Mouse (Mus musculus): ENCODE data around the gene Nprl3. TPM values are rescaled to one million over a fixed set of nuclear protein-coding genes. Genes with fewer than 3 reads are reported as not detected.

The Nprl3 gene
- polyA plus RNA-seq, 1 experiment from 2014 or later, result 28.0 TPM

GRCm38 (mm10) chr11:32222570-32223194 is 44.8 kb downstream of the Nprl3 start:
- Histone ChIP-seq H3K4me1 (replicated peaks; ENCODE audit: control insufficient read depth, insufficient read depth, low read length) (peaks cover 57% of the 10 kb centered on the region), H3K36me3 (ENCODE audit: control insufficient read depth, insufficient read depth, low read length) (0 out of 2 replicates have a peak, but pooled peaks cover 7% of the 10 kb centered on the region), H3K9ac (ENCODE audit: low read length) (peak overlapping the region; percentile 97), H3K27me3 (replicated peaks; ENCODE audit: control insufficient read depth, insufficient read depth, low read length) (no peaks in the 10 kb centered on the region), H3K4me2 (ENCODE audit: low read length) (peak overlapping the region; percentile 74), H3K27ac (ENCODE audit: low read depth) (peak overlapping the region; percentile 98), H3K9me3 (ENCODE audit: control insufficient read depth, low read length) (no peaks in the 10 kb centered on the region), H3K4me3 (ENCODE audit: low read depth, low read length) (peak overlapping the region; percentile 88)
- no peak for ATAC-seq (replicated peaks; ENCODE audit: low FRiP score, low TSS enrichment, low read depth)
- DNase-seq (ENCODE audit: low spot score), result peak; percentile 74
- WGBS, result 5% methylated on average over 21 of the region's 21 CpGs

- no peaks in the 10 kb centered on the region for H3K27me3 ChIP-seq (replicated peaks; ENCODE audit: control insufficient read depth, insufficient read depth, low read length)
- H3K9ac ChIP-seq (ENCODE audit: low read length), result peak within 1 kb of the TSS; percentile 97
- H3K36me3 ChIP-seq (ENCODE audit: control insufficient read depth, insufficient read depth, low read length), result 0 out of 2 replicates have a peak, but pooled peaks cover 7% of the 10 kb centered on the region
- WGBS, result under 1% methylated on average over 61 of the region's 72 CpGs
- peak; percentile 82 for DNase-seq (ENCODE audit: low spot score)
- no peaks in the 10 kb centered on the region for H3K9me3 ChIP-seq (ENCODE audit: control insufficient read depth, low read length)
- H3K4me2 ChIP-seq (ENCODE audit: low read length), result peak within 1 kb of the TSS; percentile 74
- H3K27ac ChIP-seq (ENCODE audit: low read depth), result peak within 1 kb of the TSS; percentile 98
- H3K4me1 ChIP-seq (replicated peaks; ENCODE audit: control insufficient read depth, insufficient read depth, low read length), result peaks cover 55% of the 10 kb centered on the region
- ATAC-seq (replicated peaks; ENCODE audit: low FRiP score, low TSS enrichment, low read depth), result peak; percentile 56
- H3K4me3 ChIP-seq (ENCODE audit: low read depth, low read length), result peak within 1 kb of the TSS; percentile 88
Observed at GRCm38 (mm10) chr11:32221951-32222409, 45.5 kb downstream of the Nprl3 start, which contains the start of gene Rhbdf1. Gene Rhbdf1 (minus strand): TSS chr11:32222300.

GRCm38 (mm10) chr11:32221225-32221950 is 46.1 kb downstream of the Nprl3 start:
- H3K4me3 ChIP-seq (ENCODE audit: low read depth, low read length), result peak overlapping the region; percentile 88
- no peaks in the 10 kb centered on the region for H3K9me3 ChIP-seq (ENCODE audit: control insufficient read depth, low read length)
- peak overlapping the region; percentile 98 for H3K27ac ChIP-seq (ENCODE audit: low read depth)
- H3K4me2 ChIP-seq (ENCODE audit: low read length), result peak overlapping the region; percentile 74
- 0 out of 2 replicates have a peak, but pooled peaks cover 7% of the 10 kb centered on the region for H3K36me3 ChIP-seq (ENCODE audit: control insufficient read depth, insufficient read depth, low read length)
- H3K27me3 ChIP-seq (replicated peaks; ENCODE audit: control insufficient read depth, insufficient read depth, low read length), result no peaks in the 10 kb centered on the region
- peak overlapping the region; percentile 97 for H3K9ac ChIP-seq (ENCODE audit: low read length)
- ATAC-seq (replicated peaks; ENCODE audit: low FRiP score, low TSS enrichment, low read depth) (peak; percentile 79), DNase-seq (ENCODE audit: low spot score) (peak; percentile 89)
- WGBS, result under 1% methylated on average over 46 of the region's 46 CpGs
- peaks cover 54% of the 10 kb centered on the region for H3K4me1 ChIP-seq (replicated peaks; ENCODE audit: control insufficient read depth, insufficient read depth, low read length)

- ATAC-seq (replicated peaks; ENCODE audit: low FRiP score, low TSS enrichment, low read depth) (no peak; the same call in 1 of the 2 replicates), DNase-seq (ENCODE audit: low spot score) (no peak)
- Histone ChIP-seq H3K9ac (ENCODE audit: low read length) (peak overlapping the region; percentile 97), H3K27me3 (replicated peaks; ENCODE audit: control insufficient read depth, insufficient read depth, low read length) (no peaks in the 10 kb centered on the region), H3K4me2 (ENCODE audit: low read length) (peak overlapping the region; percentile 74), H3K27ac (ENCODE audit: low read depth) (peak overlapping the region; percentile 98), H3K4me1 (replicated peaks; ENCODE audit: control insufficient read depth, insufficient read depth, low read length) (peaks cover 49% of the 10 kb centered on the region), H3K9me3 (ENCODE audit: control insufficient read depth, low read length) (no peaks in the 10 kb centered on the region), H3K36me3 (ENCODE audit: control insufficient read depth, insufficient read depth, low read length) (peaks cover 14% of the 10 kb centered on the region), H3K4me3 (ENCODE audit: low read depth, low read length) (peak overlapping the region; percentile 88)
- 29% methylated on average over 10 of the region's 10 CpGs for WGBS
Observed at GRCm38 (mm10) chr11:32220607-32221224, 46.8 kb downstream of the Nprl3 start.

- Histone ChIP-seq H3K4me2 (ENCODE audit: low read length) (no peak overlapping the region), H3K27ac (ENCODE audit: low read depth) (no peak overlapping the region), H3K4me3 (ENCODE audit: low read depth, low read length) (no peak overlapping the region), H3K4me1 (replicated peaks; ENCODE audit: control insufficient read depth, insufficient read depth, low read length) (peaks cover 34% of the 10 kb centered on the region), H3K9ac (ENCODE audit: low read length) (no peak overlapping the region), H3K27me3 (replicated peaks; ENCODE audit: control insufficient read depth, insufficient read depth, low read length) (no peaks in the 10 kb centered on the region), H3K36me3 (ENCODE audit: control insufficient read depth, insufficient read depth, low read length) (peaks cover 28% of the 10 kb centered on the region), H3K9me3 (ENCODE audit: control insufficient read depth, low read length) (no peaks in the 10 kb centered on the region)
- 85% methylated on average over 10 of the region's 10 CpGs for WGBS
- ATAC-seq (replicated peaks; ENCODE audit: low FRiP score, low TSS enrichment, low read depth) (no peak), DNase-seq (ENCODE audit: low spot score) (no peak)
Observed at GRCm38 (mm10) chr11:32219287-32219686, 48.2 kb downstream of the Nprl3 start.

- H3K27ac ChIP-seq (ENCODE audit: low read depth), result no peak overlapping the region
- no peak overlapping the region for H3K4me3 ChIP-seq (ENCODE audit: low read depth, low read length)
- WGBS, result 60% methylated on average over 6 of the region's 6 CpGs
- DNase-seq (ENCODE audit: low spot score), result no peak
- no peak overlapping the region for H3K9ac ChIP-seq (ENCODE audit: low read length)
- no peak for ATAC-seq (replicated peaks; ENCODE audit: low FRiP score, low TSS enrichment, low read depth)
- H3K27me3 ChIP-seq (replicated peaks; ENCODE audit: control insufficient read depth, insufficient read depth, low read length), result no peaks in the 10 kb centered on the region
- H3K36me3 ChIP-seq (ENCODE audit: control insufficient read depth, insufficient read depth, low read length), result peaks cover 36% of the 10 kb centered on the region
- H3K9me3 ChIP-seq (ENCODE audit: control insufficient read depth, low read length), result no peaks in the 10 kb centered on the region
- peaks cover 32% of the 10 kb centered on the region for H3K4me1 ChIP-seq (replicated peaks; ENCODE audit: control insufficient read depth, insufficient read depth, low read length)
- H3K4me2 ChIP-seq (ENCODE audit: low read length), result no peak overlapping the region
Observed at GRCm38 (mm10) chr11:32218501-32219050, 48.9 kb downstream of the Nprl3 start.

- Histone ChIP-seq H3K27me3 (replicated peaks; ENCODE audit: control insufficient read depth, insufficient read depth, low read length) (no peaks in the 10 kb centered on the region), H3K4me2 (ENCODE audit: low read length) (no peak overlapping the region), H3K36me3 (ENCODE audit: control insufficient read depth, insufficient read depth, low read length) (peaks cover 53% of the 10 kb centered on the region), H3K9me3 (ENCODE audit: control insufficient read depth, low read length) (no peaks in the 10 kb centered on the region), H3K4me1 (replicated peaks; ENCODE audit: control insufficient read depth, insufficient read depth, low read length) (peaks cover 22% of the 10 kb centered on the region), H3K9ac (ENCODE audit: low read length) (no peak overlapping the region), H3K27ac (ENCODE audit: low read depth) (no peak overlapping the region), H3K4me3 (ENCODE audit: low read depth, low read length) (no peak overlapping the region)
- WGBS, result 28% methylated on average over 8 of the region's 8 CpGs
- no peak for ATAC-seq (replicated peaks; ENCODE audit: low FRiP score, low TSS enrichment, low read depth)
- peak; percentile 86 for DNase-seq (ENCODE audit: low spot score)
Observed at GRCm38 (mm10) chr11:32216851-32217250, 50.7 kb downstream of the Nprl3 start.

GRCm38 (mm10) chr11:32215372-32216162 is 51.9 kb downstream of the Nprl3 start:
- WGBS, result 94% methylated on average over 18 of the region's 18 CpGs
- ATAC-seq (replicated peaks; ENCODE audit: low FRiP score, low TSS enrichment, low read depth), result no peak
- Histone ChIP-seq H3K9ac (ENCODE audit: low read length) (no peak overlapping the region), H3K27ac (ENCODE audit: low read depth) (no peak overlapping the region), H3K36me3 (ENCODE audit: control insufficient read depth, insufficient read depth, low read length) (peaks cover 66% of the 10 kb centered on the region), H3K4me2 (ENCODE audit: low read length) (no peak overlapping the region), H3K4me1 (replicated peaks; ENCODE audit: control insufficient read depth, insufficient read depth, low read length) (peaks cover 17% of the 10 kb centered on the region), H3K27me3 (replicated peaks; ENCODE audit: control insufficient read depth, insufficient read depth, low read length) (no peaks in the 10 kb centered on the region), H3K4me3 (ENCODE audit: low read depth, low read length) (no peak overlapping the region), H3K9me3 (ENCODE audit: control insufficient read depth, low read length) (no peaks in the 10 kb centered on the region)
- no peak for DNase-seq (ENCODE audit: low spot score)
